Mouse (Mus musculus) hindbrain, embryonic 10.5 days (tissue): ENCODE measurements at regions not wholly inside any gene's neighbourhood (a gene's known extent, or its start where the extent isn't known, plus 50 kb on each side); places are given as distances from the start of the nearest gene placed in this dataset.

ENCODE experiments used
- DNase-seq: peaks from one replicate; pipeline ENCODE4 v3.0.0-alpha.2; 2017; ENCODE audit warnings: low spot score
- H3K27ac ChIP-seq: fragments of 300-500 bp; sonication (generic); 2 replicates; pipeline ENCODE4 v1.5.1; 2016; ENCODE audit warnings: mild to moderate bottlenecking, moderate library complexity
- H3K27me3 ChIP-seq: fragments of 300-500 bp; sonication (generic); 2 replicates; pipeline ENCODE4 v1.6.1; 2016; ENCODE audit warnings: mild to moderate bottlenecking; ENCODE audit not compliant: poor library complexity, insufficient read depth, severe bottlenecking
- H3K36me3 ChIP-seq: fragments of 300-500 bp; sonication (generic); 2 replicates; pipeline ENCODE4 v1.6.1; 2016; ENCODE audit warnings: mild to moderate bottlenecking, moderate library complexity
- H3K4me1 ChIP-seq: fragments of 300-500 bp; sonication (generic); replicated peaks from 2 replicates; pipeline ENCODE4 v1.6.1; 2016; ENCODE audit warnings: mild to moderate bottlenecking
- H3K4me3 ChIP-seq: fragments of 300-500 bp; sonication (generic); 2 replicates; pipeline ENCODE4 v1.5.1; 2016; ENCODE audit warnings: mild to moderate bottlenecking, moderate library complexity
- H3K9me3 ChIP-seq: fragments of 300-500 bp; sonication (generic); 2 replicates; pipeline ENCODE4 v1.6.1; 2016; ENCODE audit warnings: mild to moderate bottlenecking, moderate library complexity
- WGBS: fragments of 180-500 bp; shearing (Covaris S2); methylation state at CpG from one replicate; pipeline ENCODE4 v1.1.7; 2016; 5-methylcytosine and 5-hydroxymethylcytosine counted together

DNA sequence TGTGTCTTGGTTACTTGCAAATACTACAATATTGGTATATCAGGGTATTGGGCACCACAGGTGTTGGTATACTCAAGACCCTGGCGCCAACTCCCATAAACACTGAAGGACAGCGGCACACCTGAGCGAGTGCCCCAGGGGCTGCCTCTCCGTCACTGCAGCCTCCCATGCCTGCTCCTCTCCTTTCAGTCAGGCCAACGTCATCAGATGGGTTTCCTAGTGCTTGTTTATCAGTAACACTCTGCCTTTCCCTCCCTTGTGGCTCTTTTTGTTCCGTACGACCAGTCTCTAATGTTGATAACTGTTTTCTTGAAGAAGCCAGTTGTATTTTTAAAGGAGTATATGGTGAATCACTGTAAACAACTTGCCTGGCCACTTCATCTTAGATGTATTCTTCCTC is 129.4 kb downstream of the Pdgfra start:
- no peak for DNase-seq
- Histone ChIP-seq H3K27me3 (no peaks in the 10 kb centered on the region), H3K36me3 (no peaks in the 10 kb centered on the region), H3K4me3 (no peak overlapping the region), H3K27ac (no peak overlapping the region), H3K9me3 (no peaks in the 10 kb centered on the region), H3K4me1 (0 out of 2 replicates have a peak, but pooled peaks cover 3% of the 10 kb centered on the region)
- 87% methylated on average over 7 of the region's 7 CpGs for WGBS

DNA sequence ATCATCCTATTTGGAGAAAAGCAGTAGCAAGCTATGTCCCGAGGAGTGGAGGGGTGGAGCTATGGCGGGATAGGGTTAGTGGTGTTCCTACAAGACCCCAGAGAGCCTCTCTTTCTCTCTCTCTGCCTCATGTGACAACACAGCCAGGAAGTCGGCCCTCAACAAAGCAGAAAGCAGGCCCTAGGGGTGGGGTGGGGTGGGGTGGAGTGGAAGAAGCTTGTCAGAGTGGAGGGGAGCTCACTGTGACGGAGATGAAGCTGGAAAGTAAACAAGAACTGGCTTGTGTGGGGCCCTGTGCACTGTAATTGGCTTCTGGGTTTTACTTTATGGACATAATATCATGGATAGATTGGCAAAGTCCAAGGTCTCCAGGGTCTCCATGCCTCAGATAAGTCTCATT is 130.5 kb downstream of the Pdgfra start:
- no peak for DNase-seq
- Histone ChIP-seq H3K27me3 (no peaks in the 10 kb centered on the region), H3K9me3 (no peaks in the 10 kb centered on the region), H3K4me3 (no peak overlapping the region), H3K4me1 (0 out of 2 replicates have a peak, but pooled peaks cover 3% of the 10 kb centered on the region), H3K36me3 (no peaks in the 10 kb centered on the region), H3K27ac (peak overlapping the region; percentile 35; the same call in 1 of the 2 replicates)
- 65% methylated on average over 4 of the region's 4 CpGs for WGBS

DNA sequence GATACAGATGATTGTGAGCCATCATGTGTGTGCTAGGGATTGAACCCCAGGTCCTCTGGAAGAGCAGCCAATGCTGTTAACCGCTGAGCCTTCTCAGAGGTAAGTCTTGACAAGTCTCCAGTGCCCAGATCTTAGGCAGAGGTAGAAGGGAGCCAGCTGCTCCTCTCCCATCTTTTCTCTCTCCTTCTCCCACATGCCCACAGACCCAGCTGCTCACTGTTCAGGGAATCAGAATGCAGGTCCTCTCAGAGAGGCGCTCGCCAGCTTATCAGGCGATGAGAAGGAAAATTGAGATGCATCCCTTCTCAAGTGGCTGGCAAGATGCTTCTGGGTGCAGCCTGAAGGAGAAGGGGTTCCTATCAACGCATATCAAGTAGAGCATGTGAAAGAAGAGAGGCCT is 131.7 kb downstream of the Pdgfra start:
- WGBS, result 89% methylated on average over 5 of the region's 5 CpGs
- Histone ChIP-seq H3K4me3 (no peak overlapping the region), H3K4me1 (0 out of 2 replicates have a peak, but pooled peaks cover 3% of the 10 kb centered on the region), H3K36me3 (no peaks in the 10 kb centered on the region), H3K27me3 (no peaks in the 10 kb centered on the region), H3K9me3 (no peaks in the 10 kb centered on the region), H3K27ac (no peak overlapping the region)
- DNase-seq, result no peak

DNA sequence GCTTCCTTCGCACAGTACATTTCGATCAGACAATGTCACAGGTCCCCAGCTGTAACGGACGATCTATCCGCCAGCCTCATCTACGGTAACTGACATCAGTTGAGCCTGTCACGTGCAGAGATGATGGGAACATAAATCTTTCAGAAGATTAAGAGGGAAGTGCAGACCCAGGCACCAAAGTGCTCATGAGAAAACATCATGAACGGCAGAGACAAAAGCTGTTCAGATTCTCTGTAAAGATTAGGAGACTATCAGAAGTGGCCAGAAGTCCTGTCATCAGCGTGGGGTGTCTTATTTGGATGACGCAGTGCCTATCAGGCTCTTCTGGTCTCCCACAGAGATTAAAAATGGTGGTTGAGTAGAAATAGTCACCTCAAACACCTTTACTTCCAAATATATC is 133.9 kb downstream of the Pdgfra start:
- Histone ChIP-seq H3K27ac (no peak overlapping the region), H3K36me3 (no peaks in the 10 kb centered on the region), H3K4me3 (no peak overlapping the region), H3K9me3 (no peaks in the 10 kb centered on the region), H3K27me3 (no peaks in the 10 kb centered on the region), H3K4me1 (0 out of 2 replicates have a peak, but pooled peaks cover 3% of the 10 kb centered on the region)
- DNase-seq, result no peak
- WGBS, result 83% methylated on average over 10 of the region's 10 CpGs

DNA sequence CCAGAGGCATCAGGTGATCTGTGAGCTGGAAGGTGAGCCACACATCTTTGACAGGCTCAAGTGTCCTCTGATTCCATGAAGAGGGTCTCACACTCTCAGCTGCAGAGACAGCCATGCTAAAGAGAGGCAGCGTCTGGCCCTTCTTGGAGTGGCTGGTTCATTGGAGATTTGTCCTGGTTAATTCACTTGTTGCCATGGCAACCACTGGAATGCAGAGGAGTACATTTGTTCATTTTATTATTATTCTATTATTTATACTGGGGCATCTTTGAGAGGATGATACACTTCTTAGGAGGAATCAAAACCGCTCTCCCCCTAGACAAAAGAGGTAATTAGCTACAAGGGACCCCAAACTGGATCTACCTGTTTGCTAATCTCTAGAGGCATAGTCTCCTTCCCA is 143.6 kb downstream of the Pdgfra start:
- 71% methylated on average over 2 of the region's 2 CpGs for WGBS
- no peak overlapping the region for H3K4me3 ChIP-seq
- peaks cover 4% of the 10 kb centered on the region for H3K4me1 ChIP-seq
- H3K27me3 ChIP-seq, result no peaks in the 10 kb centered on the region; the same call in 1 of the 2 replicates
- no peaks in the 10 kb centered on the region for H3K36me3 ChIP-seq
- no peak for DNase-seq
- no peaks in the 10 kb centered on the region for H3K9me3 ChIP-seq
- no peak overlapping the region for H3K27ac ChIP-seq

DNA sequence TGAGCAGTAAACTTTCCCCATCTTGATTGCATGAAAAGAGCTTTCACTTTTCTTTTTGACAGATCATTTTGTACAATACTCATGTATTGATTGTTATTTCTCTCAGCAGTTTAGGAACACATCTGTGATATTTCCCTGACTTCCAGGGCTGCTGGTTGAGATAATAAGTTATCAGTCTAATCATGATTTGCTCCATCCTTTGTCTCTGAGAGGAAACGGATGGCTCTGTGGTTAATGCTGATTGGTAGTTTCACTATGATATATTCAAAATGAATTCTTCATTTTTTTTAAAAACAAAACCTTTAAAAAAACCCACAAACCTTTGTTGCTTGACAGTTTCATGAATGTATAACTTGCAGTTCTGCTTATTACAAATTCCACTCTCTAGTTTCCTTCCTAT is 160.8 kb downstream of the Pdgfra start:
- Histone ChIP-seq H3K36me3 (no peaks in the 10 kb centered on the region), H3K27me3 (no peaks in the 10 kb centered on the region), H3K9me3 (no peaks in the 10 kb centered on the region), H3K4me1 (no peaks in the 10 kb centered on the region), H3K27ac (no peak overlapping the region), H3K4me3 (no peak overlapping the region)
- 82% methylated on average over 1 of the region's 1 CpGs for WGBS
- no peak for DNase-seq

DNA sequence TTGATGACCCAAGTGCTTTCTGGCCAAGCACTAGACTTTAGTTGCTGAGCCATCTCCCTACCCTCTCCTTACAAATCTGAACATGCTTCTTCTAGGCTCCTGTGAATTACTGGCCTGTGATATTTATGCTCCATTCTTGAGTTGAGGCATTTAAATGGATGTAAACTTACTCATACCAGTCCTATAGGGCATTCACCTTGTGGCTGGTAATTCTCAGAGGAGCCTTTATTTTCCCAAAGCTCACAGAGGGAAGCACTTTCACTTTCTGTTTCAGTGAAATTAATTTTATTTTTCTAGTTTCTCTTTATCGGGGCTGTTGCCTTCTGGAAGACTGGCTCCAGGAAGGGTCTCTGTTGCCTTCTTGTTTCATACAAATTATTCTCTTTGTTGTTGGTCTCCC is 163.9 kb downstream of the Pdgfra start:
- Histone ChIP-seq H3K27me3 (no peaks in the 10 kb centered on the region), H3K4me1 (no peaks in the 10 kb centered on the region), H3K9me3 (no peaks in the 10 kb centered on the region), H3K36me3 (no peaks in the 10 kb centered on the region), H3K4me3 (no peak overlapping the region), H3K27ac (no peak overlapping the region)
- DNase-seq, result no peak
- 96% methylated on average over 1 of the region's 1 CpGs for WGBS

DNA sequence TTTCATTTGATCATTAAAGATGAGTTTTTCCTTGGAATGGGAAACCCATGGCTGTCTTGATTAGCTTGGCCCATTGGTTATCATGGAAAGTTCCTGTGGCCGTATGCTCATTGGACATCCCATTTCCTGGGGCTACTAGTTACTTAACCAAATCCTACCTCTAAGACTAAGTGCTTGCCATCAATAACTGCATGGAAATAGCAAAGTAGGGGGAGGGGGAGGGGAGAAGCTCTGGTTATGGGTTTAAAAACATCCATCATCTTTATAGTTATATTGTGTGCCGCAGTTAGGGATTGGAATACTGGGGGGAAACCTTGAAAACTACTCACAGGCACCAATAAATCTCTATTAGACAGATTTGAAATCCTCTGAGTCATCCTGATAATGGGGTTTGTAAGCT is 168.4 kb downstream of the Pdgfra start:
- H3K9me3 ChIP-seq, result no peaks in the 10 kb centered on the region
- no peaks in the 10 kb centered on the region for H3K36me3 ChIP-seq
- no peak overlapping the region for H3K4me3 ChIP-seq
- 88% methylated on average over 2 of the region's 2 CpGs for WGBS
- H3K27ac ChIP-seq, result no peak overlapping the region
- DNase-seq, result no peak
- no peaks in the 10 kb centered on the region for H3K27me3 ChIP-seq
- no peaks in the 10 kb centered on the region for H3K4me1 ChIP-seq

DNA sequence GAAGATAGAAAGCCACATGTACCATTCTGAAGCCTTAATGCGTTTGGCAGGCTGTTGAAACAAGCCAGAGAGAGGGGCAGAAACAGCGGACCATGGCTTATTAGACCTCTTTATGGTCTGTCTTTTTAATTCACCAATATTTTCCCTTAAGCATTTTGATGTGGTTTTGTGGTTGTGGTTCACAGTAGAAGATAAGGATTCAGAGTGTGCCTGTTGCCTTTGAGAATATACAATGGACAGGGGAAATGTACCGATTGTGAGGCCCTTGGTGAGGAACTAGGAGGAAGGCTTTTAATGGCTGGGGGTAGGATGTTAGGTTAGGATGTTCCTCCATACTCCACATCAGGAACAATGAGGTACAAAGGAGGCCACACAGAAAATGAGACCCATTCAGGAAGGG is 182.0 kb downstream of the Pdgfra start:
- H3K4me3 ChIP-seq, result no peak overlapping the region
- no peaks in the 10 kb centered on the region for H3K36me3 ChIP-seq
- no peaks in the 10 kb centered on the region for H3K9me3 ChIP-seq
- no peaks in the 10 kb centered on the region for H3K27me3 ChIP-seq
- no peak overlapping the region for H3K27ac ChIP-seq
- peaks cover 3% of the 10 kb centered on the region; the same call in 1 of the 2 replicates for H3K4me1 ChIP-seq
- WGBS, result 92% methylated on average over 3 of the region's 3 CpGs
- no peak for DNase-seq

DNA sequence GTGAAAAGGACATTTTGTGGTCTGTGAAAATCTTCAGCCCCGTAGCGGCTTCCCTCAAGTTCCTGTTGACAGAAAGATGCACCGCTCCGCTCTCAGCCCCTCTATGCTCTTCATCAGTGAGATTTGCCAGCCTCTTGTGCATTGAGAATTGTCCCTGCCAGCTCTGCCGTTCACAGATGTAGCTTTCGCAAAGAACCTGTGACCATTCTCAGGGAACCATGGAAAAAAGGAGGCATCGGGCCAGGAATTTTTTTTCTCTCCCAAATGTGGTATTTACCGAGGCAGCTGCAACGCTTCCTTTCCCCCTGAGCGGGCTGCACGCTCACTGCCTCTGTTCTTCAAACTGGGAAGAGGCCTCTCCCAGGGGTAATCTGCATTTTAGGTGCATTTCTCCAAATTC is 184.4 kb downstream of the Pdgfra start:
- DNase-seq, result no peak
- Histone ChIP-seq H3K36me3 (no peaks in the 10 kb centered on the region), H3K27me3 (no peaks in the 10 kb centered on the region), H3K9me3 (no peaks in the 10 kb centered on the region), H3K4me3 (no peak overlapping the region), H3K4me1 (peaks cover 3% of the 10 kb centered on the region; the same call in 1 of the 2 replicates), H3K27ac (no peak overlapping the region)
- WGBS, result 79% methylated on average over 11 of the region's 11 CpGs

DNA sequence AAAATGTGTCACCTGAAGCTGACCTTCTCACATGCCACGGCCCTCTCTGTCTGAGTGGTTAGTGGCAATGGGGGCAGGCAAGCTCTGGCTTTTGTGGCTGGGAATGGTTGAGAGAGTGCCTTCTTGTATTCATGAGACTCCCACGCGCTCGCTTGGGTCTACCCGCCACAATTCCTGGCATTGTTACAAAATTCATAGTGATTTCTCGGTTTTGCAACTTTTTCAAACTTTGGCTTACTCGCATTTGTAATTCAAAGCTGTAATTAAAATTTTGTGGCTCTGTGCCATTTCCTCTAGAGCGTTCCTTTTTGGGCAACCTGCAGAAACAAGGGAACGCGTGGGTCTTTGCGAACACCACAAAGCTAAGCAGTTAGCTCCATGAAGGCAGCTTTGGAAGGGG is 186.3 kb downstream of the Pdgfra start:
- Histone ChIP-seq H3K4me1 (peaks cover 3% of the 10 kb centered on the region; the same call in 1 of the 2 replicates), H3K36me3 (no peaks in the 10 kb centered on the region), H3K27me3 (peaks cover 3% of the 10 kb centered on the region; the same call in 1 of the 2 replicates), H3K9me3 (no peaks in the 10 kb centered on the region), H3K4me3 (no peak overlapping the region), H3K27ac (no peak overlapping the region)
- no peak for DNase-seq
- WGBS, result 89% methylated on average over 11 of the region's 11 CpGs

DNA sequence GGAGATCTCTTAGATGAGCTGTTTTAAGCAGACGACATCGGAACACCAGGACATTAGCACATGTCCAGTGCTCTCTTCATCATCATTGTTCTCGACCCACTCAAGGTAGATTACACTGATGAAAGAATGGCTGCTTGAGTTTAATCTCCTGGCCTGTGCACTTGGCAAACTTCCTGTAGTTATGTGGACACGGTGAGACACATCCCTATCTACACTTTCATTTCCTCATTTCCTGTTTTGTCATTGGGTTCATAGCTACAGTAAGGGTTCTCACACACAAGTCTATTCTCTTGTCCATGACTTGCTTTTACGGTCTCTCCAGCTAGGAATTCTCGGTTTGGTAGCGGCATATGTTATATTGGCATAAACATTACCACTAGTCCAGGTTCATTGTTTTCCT is 190.5 kb downstream of the Pdgfra start:
- Histone ChIP-seq H3K9me3 (no peaks in the 10 kb centered on the region), H3K27me3 (peaks cover 11% of the 10 kb centered on the region; the same call in 1 of the 2 replicates)
- 93% methylated on average over 7 of the region's 7 CpGs for WGBS

DNA sequence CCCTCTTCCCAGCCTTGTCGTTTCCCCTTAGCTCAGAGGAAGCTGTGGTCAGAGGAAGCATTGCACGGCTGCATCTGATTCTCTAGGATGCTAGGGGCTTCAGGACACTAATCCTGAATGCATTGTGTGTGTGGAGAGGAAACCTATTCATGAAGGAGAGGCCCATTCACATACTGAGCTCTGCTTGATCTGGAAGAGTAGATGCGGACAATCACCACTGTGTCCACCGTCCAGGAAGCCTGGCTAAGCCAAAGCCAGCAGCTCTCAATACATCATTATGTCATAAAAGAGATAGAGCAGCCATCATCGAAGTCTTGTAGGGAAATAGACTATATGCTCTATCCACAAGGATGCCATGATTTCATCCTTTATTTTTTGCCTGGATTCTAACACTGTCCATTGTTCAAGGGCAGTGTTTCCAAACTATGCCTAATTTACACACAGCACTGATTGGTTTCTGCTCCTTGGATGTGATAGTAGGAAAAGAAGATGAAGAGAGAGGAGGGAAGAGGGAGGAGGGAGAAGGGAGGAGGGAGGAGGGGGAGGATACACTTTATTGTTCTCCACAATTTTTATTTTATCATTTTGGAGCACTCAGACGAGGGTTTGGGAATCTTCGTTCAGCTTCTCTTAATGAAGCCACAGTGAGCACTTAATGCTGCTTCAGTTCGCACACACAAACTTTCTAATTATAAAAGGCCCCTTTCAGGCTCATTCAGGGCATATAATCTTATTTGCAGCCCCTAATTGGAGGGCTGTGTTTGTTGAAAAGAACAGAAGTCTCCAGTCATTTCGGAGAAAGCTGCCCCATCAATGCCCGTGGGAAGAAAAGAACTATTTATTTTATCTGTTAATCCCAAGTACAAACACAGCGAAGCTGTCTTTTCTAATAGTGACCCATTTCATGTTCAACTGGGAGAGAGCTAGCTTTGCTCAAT is 195.0 kb downstream of the Pdgfra start:
- no peak for DNase-seq
- H3K27ac ChIP-seq, result no peak overlapping the region

More for the DNA sequence above, 190.5 kb downstream of the Pdgfra start:
- no peak overlapping the region for H3K4me3 ChIP-seq
- no peaks in the 10 kb centered on the region for H3K36me3 ChIP-seq
- no peak for DNase-seq
- no peak overlapping the region for H3K27ac ChIP-seq
- H3K4me1 ChIP-seq, result peaks cover 11% of the 10 kb centered on the region

More for the DNA sequence above, 195.0 kb downstream of the Pdgfra start:
- H3K4me1 ChIP-seq, result peaks cover 11% of the 10 kb centered on the region
- no peak overlapping the region for H3K4me3 ChIP-seq
- H3K27me3 ChIP-seq, result peaks cover 44% of the 10 kb centered on the region
- H3K36me3 ChIP-seq, result no peaks in the 10 kb centered on the region
- WGBS, result 41% methylated on average over 11 of the region's 11 CpGs
- H3K9me3 ChIP-seq, result no peaks in the 10 kb centered on the region
